Mouse (Mus musculus) forebrain, embryonic 15.5 days (tissue): Measurements from ENCODE around the gene B3glct. TPM values are rescaled to one million over a fixed set of nuclear protein-coding genes. Genes with fewer than 3 reads are reported as not detected.

ENCODE experiments used
- ATAC-seq: fragments of 200-750 bp; cut with Nextera tagmentation; replicated peaks from 2 replicates; pipeline ENCODE4 v1.8.0; 2017; ENCODE audit warnings: mild to moderate bottlenecking, moderate TSS enrichment, moderate library complexity
- H3K27ac ChIP-seq: fragments of 300-500 bp; sonication (generic); replicated peaks from 2 replicates; pipeline ENCODE4 v1.5.1; 2015; ENCODE audit warnings: mild to moderate bottlenecking, inconsistent platforms
- H3K27me3 ChIP-seq: fragments of 300-500 bp; sonication (generic); 2 replicates; pipeline ENCODE4 v1.6.1; 2015; ENCODE audit warnings: inconsistent platforms
- H3K36me3 ChIP-seq: fragments of 300-500 bp; sonication (generic); 2 replicates; pipeline ENCODE4 v1.6.1; 2015; ENCODE audit warnings: mild to moderate bottlenecking, inconsistent platforms
- H3K4me1 ChIP-seq: fragments of 300-500 bp; sonication (generic); 2 replicates; pipeline ENCODE4 v1.6.1; 2015; ENCODE audit warnings: inconsistent platforms
- H3K4me2 ChIP-seq: fragments of 300-500 bp; sonication (generic); replicated peaks from 2 replicates; pipeline ENCODE4 v1.6.1; 2015; ENCODE audit warnings: mild to moderate bottlenecking, inconsistent platforms
- H3K4me3 ChIP-seq: fragments of 300-500 bp; sonication (generic); 2 replicates; pipeline ENCODE4 v1.5.1; 2015; ENCODE audit warnings: mild to moderate bottlenecking, inconsistent platforms
- H3K9ac ChIP-seq: fragments of 300-500 bp; sonication (generic); replicated peaks from 2 replicates; pipeline ENCODE4 v1.6.1; 2015; ENCODE audit warnings: mild to moderate bottlenecking, inconsistent platforms
- H3K9me3 ChIP-seq: fragments of 300-500 bp; sonication (generic); 2 replicates; pipeline ENCODE4 v1.6.1; 2016; ENCODE audit warnings: inconsistent platforms
- WGBS: fragments of 180-500 bp; shearing (Covaris S2); methylation state at CpG from one replicate; pipeline ENCODE4 v1.1.7; 2015; ENCODE audit warnings: mixed read lengths; 5-methylcytosine and 5-hydroxymethylcytosine counted together
- polyA plus RNA-seq: library from polyadenylated mRNA; unstranded; fragments of >200 nt; fragmentation: Nextera tagmentation; extraction: Ambion mirVana; gene quantifications from 2 replicates; pipeline ENCODE4 v1.2.1, GENCODE M21; 2015

B3glct gene
- polyA plus RNA-seq, result 12.8 and 13.2 TPM in 2 replicates

DNA sequence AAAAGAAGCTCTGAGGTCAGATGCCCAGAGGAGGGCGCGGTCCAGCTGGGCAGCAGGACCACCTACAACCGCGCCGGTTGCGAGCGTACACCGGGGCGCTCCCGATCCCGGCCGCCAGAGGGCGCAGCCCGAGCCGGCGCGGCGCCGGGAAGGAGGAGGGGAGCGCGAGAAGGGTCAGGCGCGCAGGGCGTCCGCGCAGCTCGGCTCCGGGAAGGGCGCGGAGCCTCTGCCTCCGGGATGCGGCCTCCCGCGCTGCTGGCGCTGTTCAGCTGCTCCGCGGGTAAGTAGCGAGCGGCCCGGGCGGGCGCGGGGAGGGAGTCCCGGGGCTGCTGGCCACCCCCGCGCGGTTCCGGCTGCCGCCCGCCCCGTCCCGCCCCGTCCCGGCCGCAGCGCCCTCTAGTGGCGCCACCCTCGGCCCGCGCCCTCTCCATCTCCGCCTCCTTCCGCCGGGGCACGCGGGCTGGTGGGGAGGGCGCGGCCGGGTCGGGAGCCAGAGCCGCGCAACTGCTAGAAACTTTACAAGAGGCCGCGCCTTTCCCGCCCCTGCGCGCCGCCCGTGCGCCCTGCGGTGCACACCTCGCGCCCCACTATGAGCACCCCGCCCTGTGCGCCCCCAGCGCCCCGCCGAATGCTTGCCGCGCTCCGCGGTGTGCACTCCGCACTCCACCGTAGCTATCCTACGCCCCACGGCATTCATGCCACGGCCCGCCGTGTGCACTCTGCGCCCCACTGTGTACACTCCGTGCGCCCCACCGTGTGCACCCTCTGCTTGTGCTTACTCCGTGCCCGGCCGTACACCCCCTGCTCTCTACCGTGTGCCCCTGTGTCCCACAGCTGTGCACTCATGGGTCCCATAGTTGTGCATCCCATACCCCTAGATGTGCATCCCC lies at the start of gene B3glct:
Gene B3glct (plus strand): TSS at position 131 of the 890 bp plus-strand sequence.
- Histone ChIP-seq H3K9ac (peak within 1 kb of the TSS; percentile 72), H3K36me3 (no peaks in the 10 kb centered on the region), H3K4me2 (peak within 1 kb of the TSS; percentile 92), H3K9me3 (no peaks in the 10 kb centered on the region), H3K27ac (peak within 1 kb of the TSS; percentile 79), H3K4me3 (peak within 1 kb of the TSS; percentile 88), H3K27me3 (no peaks in the 10 kb centered on the region), H3K4me1 (peaks cover 21% of the 10 kb centered on the region)
- peak; percentile 91 for ATAC-seq
- WGBS, result under 1% methylated on average over 75 of the region's 106 CpGs

DNA sequence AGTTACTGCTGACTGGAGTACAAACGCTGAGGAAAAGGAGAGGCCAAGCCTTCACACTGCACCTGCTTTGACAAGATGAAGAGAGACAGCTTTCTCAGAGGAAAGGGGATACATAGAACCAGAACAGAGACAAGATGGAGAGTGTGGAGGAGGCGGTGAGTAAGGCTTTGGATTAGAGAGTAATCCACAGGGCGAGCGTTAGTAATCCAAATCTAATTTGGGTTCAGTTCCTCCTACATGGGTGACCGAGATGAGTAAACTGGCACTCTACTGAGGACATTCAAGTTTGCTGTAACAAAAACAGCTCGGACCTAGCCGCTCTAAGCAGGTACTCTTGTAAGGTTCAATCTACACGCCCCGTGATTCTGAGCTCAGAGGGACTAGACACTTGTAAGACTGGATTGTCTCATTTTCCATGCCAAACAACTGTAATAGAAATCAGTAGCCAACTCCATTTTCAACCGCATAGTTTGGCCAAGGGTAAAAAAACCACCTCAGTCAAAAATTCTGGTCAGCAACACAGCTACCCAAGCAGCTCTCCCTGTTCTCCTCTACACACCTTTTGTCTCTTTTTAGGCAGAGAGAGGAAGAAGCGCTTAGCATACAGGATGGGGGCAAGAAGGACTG lies 43.5 kb upstream of the B3glct start:
- WGBS, result 61% methylated on average over 11 of the region's 11 CpGs

DNA sequence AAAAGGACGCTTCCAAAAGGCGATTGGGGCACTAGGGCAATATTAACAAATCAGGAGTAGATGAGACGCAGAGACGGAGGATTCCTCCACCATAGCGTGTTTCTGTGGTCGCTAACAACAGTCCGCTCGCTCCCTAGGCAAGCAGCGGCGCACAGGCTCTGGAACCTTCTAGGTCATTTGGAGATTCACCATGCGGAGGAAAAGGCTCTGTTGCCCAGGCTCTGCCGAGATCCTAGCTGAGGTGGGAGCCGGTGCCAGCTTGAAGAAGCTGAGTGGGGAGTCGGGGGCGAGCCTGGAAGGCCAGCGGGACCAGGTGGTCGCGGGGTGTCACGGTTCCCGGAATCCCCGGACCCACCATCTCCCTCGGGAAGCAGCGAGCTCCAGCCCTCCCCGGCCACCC lies 42.5 kb upstream of the B3glct start:
- Histone ChIP-seq H3K9ac (peak overlapping the region; percentile 69), H3K27me3 (no peaks in the 10 kb centered on the region), H3K4me1 (peaks cover 22% of the 10 kb centered on the region), H3K4me3 (peak overlapping the region; percentile 63), H3K4me2 (peak overlapping the region; percentile 78), H3K27ac (peak overlapping the region; percentile 87), H3K9me3 (no peaks in the 10 kb centered on the region), H3K36me3 (peaks cover 19% of the 10 kb centered on the region)
- no peak; the same call in 1 of the 2 replicates for ATAC-seq
- WGBS, result under 1% methylated on average over 24 of the region's 24 CpGs

More for the DNA sequence above, 43.5 kb upstream of the B3glct start:
- Histone ChIP-seq H3K27ac (no peak overlapping the region), H3K4me2 (peak overlapping the region; percentile 78), H3K36me3 (peaks cover 29% of the 10 kb centered on the region), H3K9me3 (no peaks in the 10 kb centered on the region), H3K4me1 (peaks cover 22% of the 10 kb centered on the region), H3K9ac (peak overlapping the region; percentile 69), H3K27me3 (no peaks in the 10 kb centered on the region), H3K4me3 (peak overlapping the region; percentile 63)
- no peak for ATAC-seq

DNA sequence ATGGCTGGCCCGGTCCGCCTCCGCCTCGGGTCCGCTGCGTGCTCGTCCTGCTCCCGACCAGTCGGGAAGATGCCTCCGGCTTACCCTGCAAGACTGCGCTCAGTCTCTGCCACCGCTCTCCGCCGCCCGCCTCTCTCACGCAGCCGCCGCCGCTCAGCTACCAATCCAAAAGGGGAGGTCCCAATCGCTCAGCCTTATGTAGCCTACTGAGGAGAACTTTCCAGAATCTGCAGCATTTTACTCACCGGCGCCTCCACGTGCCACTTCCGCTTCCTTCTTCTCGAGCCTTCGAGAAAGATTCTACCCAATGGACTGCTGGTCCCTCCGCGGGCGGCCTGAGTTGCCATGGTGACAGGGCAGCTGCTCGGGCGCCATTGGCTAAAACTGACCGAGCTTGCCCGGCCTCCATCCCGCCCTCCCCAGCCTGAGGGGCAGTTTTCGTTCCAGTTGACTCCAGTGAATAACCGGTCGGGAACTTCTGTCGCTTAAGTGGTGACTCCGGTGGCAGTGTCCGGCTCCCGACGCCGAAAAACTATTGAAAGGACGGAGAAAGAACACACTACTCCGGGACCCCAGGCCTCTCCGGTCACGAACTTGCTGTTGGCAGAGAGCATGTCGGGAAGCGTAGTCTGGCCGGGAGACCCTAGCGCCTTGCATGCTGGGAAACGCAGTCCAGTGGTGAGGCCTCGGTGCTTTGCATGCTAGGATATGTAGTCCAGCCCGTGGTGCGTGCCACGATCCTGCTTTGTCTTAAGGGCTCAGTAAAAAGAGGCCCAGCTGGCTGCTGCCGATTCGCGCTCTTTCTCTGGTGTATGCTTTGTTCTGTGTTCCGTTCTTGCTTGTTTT lies 41.7 kb upstream of the B3glct start, which contains the start of gene Hsph1:
Gene Hsph1 (minus strand): TSS at position 302 of the 846 bp plus-strand sequence.
- H3K27ac ChIP-seq, result peak within 1 kb of the TSS; percentile 87
- H3K4me1 ChIP-seq, result peaks cover 22% of the 10 kb centered on the region
- H3K9ac ChIP-seq, result peak within 1 kb of the TSS; percentile 69
- H3K36me3 ChIP-seq, result peaks cover 12% of the 10 kb centered on the region
- H3K9me3 ChIP-seq, result no peaks in the 10 kb centered on the region
- H3K4me2 ChIP-seq, result peak within 1 kb of the TSS; percentile 78
- H3K27me3 ChIP-seq, result no peaks in the 10 kb centered on the region
- WGBS, result under 1% methylated on average over 60 of the region's 60 CpGs
- peak; percentile 99 for ATAC-seq
- peak within 1 kb of the TSS; percentile 63 for H3K4me3 ChIP-seq

DNA sequence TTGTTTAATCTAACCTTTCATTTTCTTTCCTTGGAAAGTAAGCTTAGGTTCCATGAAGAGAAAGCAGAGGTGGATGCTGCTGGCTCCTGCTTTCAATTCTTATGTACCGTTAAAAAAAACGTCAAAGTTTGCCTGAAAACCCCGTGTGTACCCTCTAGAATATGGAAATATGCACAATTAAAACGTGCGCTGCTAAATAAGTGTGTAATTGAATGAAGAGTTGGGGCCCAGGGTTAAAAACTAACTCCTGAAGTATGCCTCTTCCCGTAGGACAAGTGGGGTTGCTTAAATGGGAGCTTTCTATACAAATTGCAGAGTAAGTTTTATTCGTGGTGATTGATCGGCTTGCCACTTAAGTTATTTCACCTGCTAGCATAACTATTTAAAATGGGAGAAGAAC lies 40.7 kb upstream of the B3glct start:
- H3K27me3 ChIP-seq, result no peaks in the 10 kb centered on the region
- no peaks in the 10 kb centered on the region for H3K9me3 ChIP-seq
- WGBS, result 42% methylated on average over 8 of the region's 8 CpGs
- 0 out of 2 replicates have a peak, but pooled peaks cover 4% of the 10 kb centered on the region for H3K36me3 ChIP-seq
- peaks cover 22% of the 10 kb centered on the region for H3K4me1 ChIP-seq
- no peak for ATAC-seq
- H3K27ac ChIP-seq, result peak overlapping the region; percentile 87
- peak overlapping the region; percentile 63 for H3K4me3 ChIP-seq
- H3K4me2 ChIP-seq, result peak overlapping the region; percentile 78
- peak overlapping the region; percentile 48; the same call in 1 of the 2 replicates for H3K9ac ChIP-seq

DNA sequence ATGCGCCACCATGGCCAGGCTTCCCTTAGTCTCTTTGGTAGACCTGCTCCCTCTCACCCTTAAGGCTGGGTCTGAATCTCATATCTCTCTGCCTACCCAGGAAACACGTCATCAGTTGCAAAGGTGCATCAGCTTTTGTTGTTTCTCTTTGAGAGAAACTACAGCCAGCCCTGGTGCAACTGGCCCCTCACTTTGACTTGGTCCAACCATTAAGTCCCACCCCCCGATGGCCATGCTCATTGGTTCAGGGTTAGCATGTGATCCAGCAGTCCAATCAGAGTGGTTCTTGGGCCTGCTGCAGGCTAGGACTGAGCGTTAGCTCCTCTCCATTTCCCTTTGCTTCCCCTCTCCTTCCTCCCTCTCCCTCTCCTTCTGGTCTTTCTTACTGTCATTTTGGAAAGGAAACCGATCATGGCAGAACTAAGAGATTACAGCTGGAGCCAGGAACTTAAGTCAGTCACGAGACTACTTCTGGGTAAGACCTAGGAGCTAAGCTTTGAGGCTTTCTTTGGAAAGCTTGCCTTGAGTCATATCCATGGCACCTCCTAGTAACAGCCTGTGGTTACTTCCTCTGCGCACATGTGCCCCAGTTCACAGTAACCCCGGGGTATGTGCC lies 36.6 kb upstream of the B3glct start:
- Histone ChIP-seq H3K36me3 (no peaks in the 10 kb centered on the region), H3K4me3 (no peak overlapping the region), H3K9me3 (no peaks in the 10 kb centered on the region), H3K9ac (no peak overlapping the region), H3K27ac (no peak overlapping the region), H3K27me3 (no peaks in the 10 kb centered on the region), H3K4me2 (no peak overlapping the region), H3K4me1 (no peaks in the 10 kb centered on the region)
- WGBS, result 89% methylated on average over 8 of the region's 8 CpGs
- ATAC-seq, result no peak

DNA sequence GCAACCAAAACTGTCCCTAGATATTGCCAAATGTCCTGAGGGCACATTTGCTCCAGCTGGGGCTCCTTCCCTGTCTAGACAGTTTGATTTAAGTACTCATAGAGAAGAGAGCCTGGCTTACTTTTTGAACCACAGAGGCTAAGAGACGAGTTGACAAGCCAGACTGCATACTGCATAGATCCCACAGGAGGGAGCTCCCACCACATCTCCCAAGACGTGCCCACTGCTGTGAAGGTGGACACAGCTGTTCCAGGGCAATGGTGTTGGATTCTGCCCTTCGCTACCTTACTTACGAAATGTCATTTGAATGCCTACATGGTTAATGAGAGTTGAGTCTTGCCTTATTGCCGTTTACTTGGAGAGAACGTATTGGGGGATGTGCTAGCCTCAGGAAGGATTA lies 35.7 kb upstream of the B3glct start:
- ATAC-seq, result no peak
- Histone ChIP-seq H3K27ac (no peak overlapping the region), H3K4me3 (no peak overlapping the region), H3K36me3 (no peaks in the 10 kb centered on the region), H3K4me1 (no peaks in the 10 kb centered on the region), H3K27me3 (no peaks in the 10 kb centered on the region), H3K9ac (no peak overlapping the region), H3K9me3 (no peaks in the 10 kb centered on the region), H3K4me2 (no peak overlapping the region)
- 56% methylated on average over 6 of the region's 6 CpGs for WGBS

DNA sequence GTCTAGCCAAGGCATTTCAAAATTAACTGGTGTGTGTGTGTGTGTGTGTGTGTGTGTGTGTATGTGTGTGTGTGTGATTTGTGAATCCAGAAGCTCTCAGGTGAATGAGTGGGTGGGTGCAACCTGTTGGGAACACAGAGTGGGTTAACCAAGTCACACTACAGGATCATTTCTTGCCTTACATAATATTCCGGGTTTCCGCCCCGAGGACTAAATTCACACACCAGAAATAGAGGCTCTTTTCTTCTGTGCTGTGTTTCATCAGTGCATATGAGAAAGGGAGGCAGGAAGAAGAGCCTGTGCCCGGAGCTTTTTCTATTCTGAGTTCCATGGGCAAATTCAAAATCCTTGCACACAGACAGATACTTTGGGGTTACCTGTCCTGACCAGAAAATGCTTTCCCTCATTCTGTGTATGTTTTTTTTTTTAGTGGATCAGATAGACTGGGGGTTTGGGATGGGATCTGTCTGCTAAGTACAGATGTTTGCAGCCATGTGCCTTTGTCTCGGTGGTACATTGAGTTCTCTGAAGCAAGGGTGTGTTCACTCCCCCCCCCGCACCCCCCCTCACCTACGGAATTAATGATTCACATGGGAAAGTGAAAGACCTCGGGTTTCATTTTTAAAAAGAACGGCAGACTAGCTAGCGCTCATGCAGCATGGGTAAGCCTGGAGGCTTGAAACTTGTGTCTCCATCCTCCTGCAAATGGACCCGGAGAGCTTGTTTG lies 35.1 kb upstream of the B3glct start:
- Histone ChIP-seq H3K27me3 (no peaks in the 10 kb centered on the region), H3K9me3 (no peaks in the 10 kb centered on the region), H3K9ac (no peak overlapping the region), H3K36me3 (no peaks in the 10 kb centered on the region), H3K4me3 (no peak overlapping the region), H3K4me1 (0 out of 2 replicates have a peak, but pooled peaks cover under 1% of the 10 kb centered on the region), H3K4me2 (no peak overlapping the region), H3K27ac (no peak overlapping the region)
- 87% methylated on average over 11 of the region's 11 CpGs for WGBS
- ATAC-seq, result no peak

DNA sequence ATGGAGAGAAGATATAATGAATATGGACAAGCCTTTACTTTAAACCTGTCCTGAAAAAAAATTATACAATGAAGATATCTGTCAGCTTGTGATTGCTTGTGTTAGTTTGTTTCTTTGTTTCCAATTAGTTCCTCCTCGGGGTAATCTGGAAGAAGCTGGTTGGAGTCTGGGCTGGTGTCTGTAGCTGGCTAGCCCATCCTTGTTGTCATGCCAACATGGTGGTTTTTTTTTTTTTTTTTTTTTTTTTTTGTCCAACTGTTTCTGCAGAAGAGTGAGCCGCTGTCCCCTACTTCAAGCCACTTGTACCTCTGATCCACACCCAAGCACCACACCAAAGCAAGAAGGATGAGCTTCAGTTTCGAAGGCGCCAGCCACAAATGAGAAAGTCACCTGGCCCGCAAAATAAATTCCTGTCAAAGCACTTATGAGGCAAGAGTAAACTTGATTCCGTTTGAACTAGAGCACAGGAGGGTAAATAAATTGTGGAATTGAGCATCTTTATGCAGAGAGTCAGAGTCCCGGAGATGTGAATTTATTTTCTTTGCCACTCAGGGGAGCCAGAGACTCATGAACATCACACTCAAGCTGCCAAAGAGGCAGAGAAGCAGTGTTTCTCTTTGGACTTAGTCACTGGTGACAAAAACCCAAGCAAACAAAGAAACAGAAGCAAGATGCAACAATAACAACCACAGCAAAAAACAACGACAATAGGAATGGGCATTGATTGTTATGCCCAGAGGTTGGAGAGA lies 30.5 kb upstream of the B3glct start:
- Histone ChIP-seq H3K36me3 (no peaks in the 10 kb centered on the region), H3K4me1 (0 out of 2 replicates have a peak, but pooled peaks cover 2% of the 10 kb centered on the region), H3K4me3 (no peak overlapping the region), H3K9ac (no peak overlapping the region), H3K9me3 (no peaks in the 10 kb centered on the region), H3K4me2 (no peak overlapping the region), H3K27ac (no peak overlapping the region), H3K27me3 (no peaks in the 10 kb centered on the region)
- whole genome bisulfite sequencing, result 71% methylated on average over 8 of the region's 8 CpGs
- ATAC-seq, result 0 out of 2 replicates have a peak, but pooled peaks have one; percentile 11

DNA sequence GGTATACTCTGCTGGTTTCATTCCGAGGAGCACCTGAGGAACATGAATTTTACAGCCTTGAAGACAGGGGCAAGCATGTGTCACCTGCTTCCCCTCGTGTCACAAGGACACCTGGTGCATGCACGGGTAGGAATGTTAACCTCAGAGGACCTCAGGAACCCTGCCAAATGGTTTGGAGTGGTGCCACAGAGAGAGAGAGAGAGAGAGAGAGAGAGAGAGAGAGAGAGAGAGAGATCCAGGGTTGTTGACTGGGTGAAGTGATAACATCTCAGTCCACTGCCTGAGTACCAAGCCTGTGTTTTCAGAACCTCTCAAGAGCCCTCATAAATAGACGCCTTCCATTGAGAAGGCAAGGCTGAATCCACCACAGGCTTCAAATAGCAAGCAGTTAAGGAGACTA lies 29.8 kb upstream of the B3glct start:
- Histone ChIP-seq H3K9ac (no peak overlapping the region), H3K27me3 (no peaks in the 10 kb centered on the region), H3K27ac (no peak overlapping the region), H3K4me3 (no peak overlapping the region), H3K36me3 (no peaks in the 10 kb centered on the region), H3K4me2 (no peak overlapping the region), H3K4me1 (0 out of 2 replicates have a peak, but pooled peaks cover 2% of the 10 kb centered on the region), H3K9me3 (no peaks in the 10 kb centered on the region)
- no peak for ATAC-seq
- 66% methylated on average over 4 of the region's 4 CpGs for WGBS
